Mouse (Mus musculus): ENCODE results near the gene Faim2. TPM values are rescaled to one million over a fixed set of nuclear protein-coding genes. Genes with fewer than 3 reads are reported as not detected.

Gene Faim2
- polyA plus RNA-seq, 1 experiment: 161 TPM

DNA sequence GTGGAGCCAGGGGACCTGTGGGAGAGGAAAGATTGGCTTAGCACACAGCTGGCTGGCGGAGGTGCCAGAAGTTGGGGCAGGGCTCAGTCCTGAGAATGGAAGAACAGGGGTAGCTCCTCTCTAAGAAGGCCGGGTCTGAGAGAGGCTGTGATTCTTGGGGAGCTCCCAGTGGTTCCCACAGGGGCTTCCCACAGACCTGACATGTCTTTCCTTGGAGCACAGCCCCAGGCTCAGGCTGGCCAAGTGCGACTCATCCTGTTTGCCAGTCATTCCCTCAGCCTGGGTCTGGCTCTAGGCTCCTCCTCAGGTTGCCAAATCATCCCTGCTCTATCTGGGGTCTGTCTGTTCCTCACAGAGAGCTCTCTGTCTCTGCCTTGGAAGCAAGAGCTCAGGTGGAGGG, 17.3 kb downstream of the Faim2 start:
- DNase-seq (ENCODE audit: extremely low spot score in 1 of 2, low spot score in 1 of 2): no peak

- no peak for DNase-seq (ENCODE audit: extremely low spot score in 1 of 2, low spot score in 1 of 2)
Observed at GRCm38 (mm10) chr15:99509840-99510239, 18.1 kb downstream of the Faim2 start.

GRCm38 (mm10) chr15:99505324-99506095, 22.5 kb downstream of the Faim2 start:
- DNase-seq (ENCODE audit: extremely low spot score in 1 of 2, low spot score in 1 of 2): no peak

DNA sequence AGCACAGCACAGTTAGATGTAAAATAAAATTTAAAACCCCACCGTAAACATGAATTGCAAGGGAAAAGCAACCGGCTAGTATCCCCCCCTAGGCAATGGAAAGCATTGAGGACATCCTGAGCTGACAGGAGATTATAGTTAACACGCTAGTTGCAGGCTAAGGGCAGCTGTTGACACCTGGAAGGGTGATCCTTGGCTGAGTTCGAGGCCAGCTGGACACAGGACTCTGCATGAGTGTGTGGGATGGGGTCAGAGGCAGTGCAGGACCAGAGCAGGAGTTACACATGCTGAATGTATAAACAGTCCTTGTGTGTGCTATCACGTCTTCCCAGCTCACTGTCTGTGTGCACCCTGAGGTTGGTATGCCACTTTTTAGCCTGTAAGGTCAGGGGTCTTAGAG, 24.7 kb downstream of the Faim2 start:
- DNase-seq (ENCODE audit: extremely low spot score in 1 of 2, low spot score in 1 of 2): no peak

DNA sequence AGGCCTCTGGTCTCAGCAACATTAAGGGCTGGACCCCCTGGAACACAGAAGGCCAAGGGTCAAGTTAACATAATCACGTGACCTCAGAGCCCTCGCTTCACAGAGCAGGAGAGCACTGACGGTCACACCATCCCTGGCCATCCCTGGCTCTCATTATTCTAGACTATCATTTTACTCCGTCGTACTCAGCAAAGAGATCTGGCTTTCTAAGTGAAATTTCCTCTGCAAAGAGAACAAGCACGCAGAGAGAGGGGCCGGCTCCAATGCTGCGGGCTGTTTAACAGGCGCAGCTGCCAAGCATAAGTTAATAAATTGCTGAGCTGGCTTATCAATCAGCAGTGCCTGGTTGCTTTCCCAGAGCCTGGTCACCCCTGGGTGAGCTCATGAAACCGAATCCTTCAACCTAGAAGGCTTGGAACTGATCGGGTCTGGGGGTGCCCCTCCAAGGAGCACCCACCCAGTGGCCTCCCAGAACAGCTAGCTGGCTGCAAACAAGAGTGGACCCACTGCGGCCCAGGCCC, 25.6 kb downstream of the Faim2 start:
- DNase-seq (ENCODE audit: extremely low spot score in 1 of 2, low spot score in 1 of 2): no peak

DNA sequence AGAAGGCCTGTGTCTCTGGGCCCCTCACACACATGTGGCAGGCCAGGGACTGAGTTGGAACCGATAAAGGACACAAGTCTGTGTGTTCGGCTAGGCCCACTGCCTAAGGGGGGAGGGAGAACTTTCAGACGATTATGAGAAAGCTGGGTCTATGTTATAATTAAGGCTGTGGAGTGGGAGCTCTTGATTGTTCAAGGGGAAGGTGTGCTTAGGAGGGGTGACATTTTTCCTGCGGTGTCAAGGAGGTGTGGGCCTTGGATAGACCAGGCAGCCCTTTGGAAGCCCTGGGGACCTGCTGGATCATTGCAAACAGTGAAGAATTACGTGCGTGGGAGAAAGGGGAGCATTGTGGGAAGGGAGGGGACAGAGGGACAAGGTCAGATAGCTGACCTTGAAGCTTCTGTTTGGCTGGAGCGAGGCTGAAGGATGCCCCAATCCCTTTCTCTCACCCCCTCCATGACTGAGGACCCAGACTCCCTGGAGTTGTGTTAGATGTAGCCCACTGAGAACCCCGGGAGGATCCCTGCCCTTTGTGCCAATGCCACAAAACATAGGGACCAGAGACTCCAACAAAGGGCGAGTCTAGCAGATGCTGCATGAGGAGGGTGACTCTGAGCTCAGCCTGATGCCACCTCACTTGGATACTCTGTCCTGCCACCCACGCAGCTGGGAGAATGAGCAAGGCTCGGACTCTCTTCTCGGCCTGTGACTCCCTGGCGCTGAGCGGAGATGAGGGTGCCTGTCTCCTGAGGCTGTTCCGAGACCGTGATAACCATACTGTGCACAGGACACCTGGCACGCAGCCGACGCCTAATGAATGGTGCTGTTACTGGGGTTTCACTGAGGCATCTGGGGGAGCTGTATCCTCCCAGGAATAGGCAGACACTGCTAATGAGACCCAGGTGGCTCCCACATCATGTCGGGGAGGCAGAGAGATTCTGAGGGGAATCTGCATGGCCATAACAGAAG, 26.4 kb downstream of the Faim2 start:
- peak in 1 of 2 experiments; percentile 70 for DNase-seq (ENCODE audit: extremely low spot score in 1 of 2, low spot score in 1 of 2)

DNA sequence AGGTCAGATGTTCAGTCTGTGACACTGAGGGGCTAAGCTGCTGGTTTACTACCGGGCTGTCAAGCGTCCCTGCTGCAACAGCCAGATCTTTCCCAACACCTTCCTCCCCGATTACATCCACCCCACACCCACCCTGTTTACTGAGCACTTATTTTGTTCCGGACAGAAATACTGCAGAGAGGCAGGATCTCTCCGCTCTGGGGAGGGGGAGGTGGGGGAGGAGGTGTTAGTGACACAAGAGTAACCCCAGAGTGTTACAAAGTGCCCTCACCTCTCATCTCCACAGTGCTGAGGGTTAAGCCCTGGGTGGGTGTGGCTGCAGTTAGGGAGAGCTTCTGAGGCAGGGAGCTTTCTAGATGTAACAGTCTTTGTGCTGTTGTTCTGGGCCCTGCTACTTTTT, 27.6 kb downstream of the Faim2 start:
- no peak for DNase-seq (ENCODE audit: extremely low spot score in 1 of 2, low spot score in 1 of 2)

DNA sequence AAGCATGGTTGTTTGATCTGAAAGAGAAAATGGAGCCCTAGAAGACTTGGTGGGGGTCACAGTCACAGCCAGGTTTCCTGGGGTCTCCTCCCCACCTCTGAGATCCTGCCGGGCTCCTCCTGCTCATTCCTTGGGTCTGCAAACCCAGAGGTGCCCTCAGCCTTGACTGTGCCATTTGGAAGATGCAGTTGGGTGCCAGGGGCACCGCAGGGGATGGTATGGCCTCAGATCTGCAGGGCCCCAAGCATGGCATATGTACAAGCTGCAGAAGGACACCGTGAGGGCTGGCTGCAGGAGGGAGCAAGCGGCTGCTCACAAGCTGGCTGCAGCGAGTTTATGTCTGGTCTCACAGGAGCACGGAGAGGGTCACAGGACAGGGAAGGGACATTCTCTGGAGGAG, 28.2 kb downstream of the Faim2 start:
- no peak for DNase-seq (ENCODE audit: extremely low spot score in 1 of 2, low spot score in 1 of 2)

- DNase-seq (ENCODE audit: extremely low spot score in 1 of 2, low spot score in 1 of 2): no peak
Observed at GRCm38 (mm10) chr15:99498781-99499180, 29.2 kb downstream of the Faim2 start.

DNA sequence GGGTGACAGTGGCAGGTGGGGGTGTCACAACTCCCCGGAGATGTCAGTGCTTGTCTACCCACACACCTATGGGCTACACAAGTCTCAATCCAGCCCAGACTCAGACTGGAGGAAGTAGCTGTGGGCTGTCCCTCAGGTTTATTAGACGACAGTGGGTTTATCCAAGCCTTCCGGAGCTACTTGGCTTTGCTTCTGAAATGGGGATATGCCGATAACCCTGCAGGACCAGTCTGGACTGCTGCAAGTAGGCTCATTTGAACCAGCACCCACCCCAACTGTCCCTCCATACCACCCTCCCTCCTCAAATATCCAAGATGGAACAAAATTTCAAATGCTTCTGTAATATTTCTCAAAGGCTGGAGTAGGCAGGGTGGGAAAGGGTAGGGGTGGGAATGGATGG, 29.6 kb downstream of the Faim2 start:
- DNase-seq (ENCODE audit: extremely low spot score in 1 of 2, low spot score in 1 of 2): peak in 1 of 2 experiments; percentile 43

DNA sequence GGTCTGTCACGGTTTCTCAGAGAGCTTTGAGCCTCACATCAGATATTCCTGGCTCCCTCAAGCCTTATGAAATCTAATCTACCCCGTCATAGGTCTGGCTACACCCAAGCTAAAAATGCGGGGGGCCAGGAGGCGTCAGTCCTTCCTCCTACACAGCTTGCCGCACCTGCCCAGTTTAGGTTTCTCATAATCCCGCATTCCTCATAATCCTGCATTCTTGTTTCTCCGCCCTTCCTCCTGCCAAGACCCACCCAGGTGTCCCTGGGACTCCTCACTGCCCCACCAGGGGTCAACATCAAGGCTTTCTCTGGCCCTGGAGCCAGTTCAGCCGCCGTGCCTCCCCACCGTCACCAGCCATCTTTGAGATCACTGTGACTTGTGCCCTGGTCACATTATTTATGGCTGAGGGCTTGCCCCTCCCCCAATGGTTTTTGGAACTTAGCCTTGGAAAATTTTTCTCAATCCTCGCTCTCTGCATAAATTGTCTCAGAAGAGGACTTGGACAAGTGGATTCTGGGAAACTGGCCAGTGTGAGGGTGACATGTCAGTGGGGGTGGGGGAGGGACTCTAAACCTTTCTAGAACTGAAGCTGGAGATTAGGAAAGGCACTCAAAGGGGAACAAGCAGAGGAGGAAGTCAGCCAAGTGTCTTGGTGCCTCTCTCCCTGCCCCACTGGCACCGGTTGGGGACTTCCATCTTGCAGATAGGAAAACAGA, 30.3 kb downstream of the Faim2 start:
- peak; percentile 44 to 82 for DNase-seq (ENCODE audit: extremely low spot score in 1 of 2, low spot score in 1 of 2)

DNA sequence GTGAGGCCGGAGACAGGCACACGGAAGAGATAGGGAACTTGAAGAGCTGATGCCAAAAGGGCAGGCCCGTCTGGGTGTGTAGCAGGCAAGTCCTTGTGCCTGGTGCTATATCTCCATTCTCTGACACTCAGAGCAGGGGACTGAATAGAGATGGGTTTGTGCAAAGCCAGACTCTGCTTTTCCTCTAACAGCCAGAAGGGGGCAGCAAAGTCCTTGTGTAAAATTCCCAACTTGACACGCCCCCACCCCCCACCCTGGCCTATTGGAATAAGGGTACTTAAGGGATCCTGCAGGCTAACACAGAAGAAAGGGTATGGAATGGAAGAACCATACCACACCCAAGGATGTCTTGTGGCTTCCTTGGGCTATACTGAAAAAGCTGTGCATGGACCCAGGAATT, 30.9 kb downstream of the Faim2 start:
- peak; percentile 58 to 87 for DNase-seq (ENCODE audit: extremely low spot score in 1 of 2, low spot score in 1 of 2)

- DNase-seq (ENCODE audit: extremely low spot score in 1 of 2, low spot score in 1 of 2): no peak
Observed at GRCm38 (mm10) chr15:99484745-99485144, 43.2 kb downstream of the Faim2 start.

DNA sequence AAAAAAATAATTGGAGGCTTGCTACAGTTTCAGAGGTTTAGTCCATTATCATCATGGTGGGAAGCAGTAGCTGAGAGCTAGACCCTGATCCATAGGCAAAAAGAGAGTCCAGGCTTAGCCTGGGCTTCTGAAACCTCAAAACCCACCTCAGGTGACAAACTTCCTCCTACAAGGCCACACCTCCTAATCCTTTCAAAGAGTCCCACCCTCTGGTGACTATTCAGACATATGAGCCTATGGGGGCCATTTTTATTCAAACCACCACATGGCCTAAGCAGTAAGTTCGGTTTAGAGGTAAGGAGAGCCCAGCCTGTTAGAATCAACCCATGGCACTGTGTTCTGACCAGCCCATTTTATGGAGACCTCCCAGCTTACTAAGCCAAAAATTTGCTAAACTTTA, 52.2 kb downstream of the Faim2 start:
- DNase-seq (ENCODE audit: extremely low spot score in 1 of 2, low spot score in 1 of 2): no peak

DNA sequence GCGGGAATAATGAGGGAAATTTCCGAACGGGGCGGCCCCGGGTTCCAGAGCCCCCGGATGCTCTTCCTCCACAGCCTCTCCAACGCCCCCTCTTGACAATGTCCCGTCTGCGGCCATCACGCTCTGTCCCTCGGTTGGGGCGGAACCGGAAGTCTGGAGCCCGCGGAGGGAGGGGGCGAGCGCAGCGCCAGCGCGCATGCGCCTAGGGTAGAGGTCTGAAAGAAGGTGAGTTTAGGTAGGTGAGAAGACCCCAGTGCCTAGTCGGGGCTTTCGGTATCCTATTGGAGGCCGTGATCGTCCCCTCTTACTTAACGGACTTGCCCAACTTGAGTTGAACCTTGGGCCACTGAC, 53.4 kb downstream of the Faim2 start, which contains the start of gene Bcdin3d:
Gene Bcdin3d, minus strand, starts transcription at position 155 of the 351 bp plus-strand sequence.
- peak in 1 of 2 experiments; percentile 89 for DNase-seq (ENCODE audit: extremely low spot score in 1 of 2, low spot score in 1 of 2)

DNA sequence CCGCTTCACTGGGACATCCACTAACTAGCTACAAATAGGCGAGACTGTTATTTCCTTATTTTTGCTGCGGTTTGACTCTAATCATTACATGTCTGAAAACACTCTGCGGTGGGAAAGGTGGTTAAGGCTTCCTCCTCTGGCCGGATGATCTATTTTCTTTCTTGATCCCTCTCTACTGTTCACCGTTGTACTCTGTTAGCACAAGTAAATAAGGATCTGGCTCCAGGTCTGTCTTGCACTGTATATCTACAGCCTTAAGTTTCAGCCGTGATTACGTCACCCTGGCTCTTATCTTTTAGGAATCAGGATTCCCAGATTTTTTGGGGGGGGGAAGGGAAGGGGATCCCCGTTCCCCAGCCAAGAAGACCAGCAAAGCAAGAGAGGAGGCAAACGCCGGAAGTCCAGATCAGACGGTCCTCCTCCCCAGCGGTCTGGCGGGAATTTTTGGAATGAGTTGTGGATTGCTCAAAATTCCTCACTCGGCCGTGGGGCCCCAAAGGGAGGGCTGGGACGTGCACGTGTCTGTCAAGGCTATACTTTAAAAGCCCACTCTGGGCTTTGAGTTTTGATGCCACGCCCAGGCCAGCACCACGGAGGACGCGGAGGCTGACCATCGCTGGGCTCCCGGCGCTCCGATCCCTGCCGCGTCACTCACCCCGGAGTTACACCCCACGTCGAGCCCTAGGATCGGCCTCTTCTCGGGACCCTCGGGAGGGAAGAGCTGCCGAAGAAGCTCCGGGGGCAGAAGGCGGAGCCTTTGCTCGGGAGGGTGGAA, 54.0 kb downstream of the Faim2 start:
- peak in 1 of 2 experiments; percentile 55 for DNase-seq (ENCODE audit: extremely low spot score in 1 of 2, low spot score in 1 of 2)

GRCm38 (mm10) chr15:99472972-99473371, 55.0 kb downstream of the Faim2 start:
- DNase-seq (ENCODE audit: extremely low spot score in 1 of 2, low spot score in 1 of 2): no peak

GRCm38 (mm10) chr15:99471677-99472063, 56.3 kb downstream of the Faim2 start:
- no peak for DNase-seq (ENCODE audit: extremely low spot score in 1 of 2, low spot score in 1 of 2)

- DNase-seq (ENCODE audit: extremely low spot score in 1 of 2, low spot score in 1 of 2): peak in 1 of 2 experiments; percentile 70
Observed at GRCm38 (mm10) chr15:99470971-99471676, 56.8 kb downstream of the Faim2 start.

Measured in frontal cortex, adult 2 months (tissue).